Mouse (Mus musculus) CH12.LX (cell line): Measurements from ENCODE around the gene Rap1gds1. TPM values are rescaled to one million over a fixed set of nuclear protein-coding genes. Genes with fewer than 3 reads are reported as not detected.

ENCODE experiments used
- DNase-seq: peaks from one replicate; pipeline ENCODE4 v3.0.0-alpha.2; 2013; ENCODE audit errors: extremely low read depth
- H3K27ac ChIP-seq: 2 replicates; pipeline ENCODE4 v1.5.1; 2012; ENCODE audit warnings: low read depth, mild to moderate bottlenecking, control low read depth, moderate library complexity; ENCODE audit not compliant: insufficient read depth
- H3K27me3 ChIP-seq: replicated peaks from 2 replicates; pipeline ENCODE3; 2012; ENCODE audit warnings: inconsistent platforms
- H3K36me3 ChIP-seq, 2 experiments: replicated peaks in 1 of 2; 2 replicates each; pipeline versions ENCODE3 to v1.6.1; 2012; ENCODE audit warnings: inconsistent platforms in 1 of 2, low read length in 1 of 2, mild to moderate bottlenecking in 1 of 2, mixed read lengths in 1 of 2, moderate library complexity in 1 of 2; ENCODE audit not compliant: control insufficient read depth in 1 of 2, insufficient read depth in 1 of 2
- H3K4me1 ChIP-seq, 2 experiments: 2 replicates each; pipeline ENCODE4 v1.6.1; 2012; ENCODE audit warnings: inconsistent platforms in 1 of 2, moderate library complexity in 1 of 2; ENCODE audit not compliant: insufficient read depth in 2 of 2, control insufficient read depth in 1 of 2
- H3K4me2 ChIP-seq: 2 replicates; pipeline ENCODE4 v1.6.1; 2012; ENCODE audit warnings: low read depth, mild to moderate bottlenecking, control low read depth; ENCODE audit not compliant: poor library complexity, insufficient read depth, severe bottlenecking
- H3K4me3 ChIP-seq, 3 experiments: fragments of 150-350 bp in 1 of 3; sonication (generic) in 1 of 3; replicated peaks in 1 of 3; 2 replicates each; pipeline versions ENCODE3 to v1.5.1; 2011 to 2012; ENCODE audit warnings: low read depth in 2 of 3, low read length in 2 of 3, mild to moderate bottlenecking in 2 of 3, moderate library complexity in 2 of 3, control low read depth in 1 of 3, improper control_type of control experiment in 1 of 3, inconsistent platforms in 1 of 3, mixed read lengths in 1 of 3; ENCODE audit not compliant: poor library complexity in 1 of 3
- H3K79me2 ChIP-seq: replicated peaks from 2 replicates; pipeline ENCODE4 v1.6.1; 2012; ENCODE audit warnings: mild to moderate bottlenecking, moderate library complexity; ENCODE audit not compliant: control insufficient read depth, poor library complexity, insufficient read depth, severe bottlenecking; ENCODE audit errors: extremely low read depth
- H3K9ac ChIP-seq: 2 replicates; pipeline ENCODE4 v1.6.1; 2012; ENCODE audit warnings: low read depth, mild to moderate bottlenecking, control low read depth, moderate library complexity; ENCODE audit not compliant: insufficient read depth
- H3K9me3 ChIP-seq: replicated peaks from 2 replicates; pipeline ENCODE3; 2012; ENCODE audit warnings: low read length, inconsistent platforms, mixed read lengths
- BHLHE40 ChIP-seq: IDR thresholded peaks from 2 replicates; pipeline ENCODE4 v1.6.1; 2011; ENCODE audit warnings: mild to moderate bottlenecking, low read depth, low read length, improper control_type of control experiment
- CHD1 ChIP-seq: IDR thresholded peaks from 2 replicates; pipeline ENCODE4 v1.6.1; 2012; ENCODE audit warnings: low read depth, low read length, improper control_type of control experiment, inconsistent platforms
- CHD2 ChIP-seq: IDR thresholded peaks from 2 replicates; pipeline ENCODE4 v1.6.1; 2011; ENCODE audit warnings: low read length, improper control_type of control experiment
- CTCF ChIP-seq, 2 experiments: IDR thresholded peaks in 1 of 2; conservative IDR thresholded peaks in 1 of 2; 2 replicates each; pipeline ENCODE4 v1.5.1; 2011 to 2012; ENCODE audit warnings: low read depth in 2 of 2, low read length in 2 of 2, improper control_type of control experiment in 1 of 2, inconsistent platforms in 1 of 2, mild to moderate bottlenecking in 1 of 2, moderate library complexity in 1 of 2
- E2F4 ChIP-seq: IDR thresholded peaks from 2 replicates; pipeline ENCODE4 v1.6.1; 2011; ENCODE audit warnings: low read depth, low read length, improper control_type of control experiment; ENCODE audit not compliant: insufficient replicate concordance
- ELF1 ChIP-seq: IDR thresholded peaks from 2 replicates; pipeline ENCODE4 v1.6.1; 2014; ENCODE audit warnings: low read depth, mild to moderate bottlenecking, inconsistent platforms, low read length, improper control_type of control experiment
- EP300 ChIP-seq: IDR thresholded peaks from 2 replicates; pipeline ENCODE4 v1.6.1; 2011; ENCODE audit warnings: low read length, improper control_type of control experiment
- ETS1 ChIP-seq: conservative IDR thresholded peaks from 2 replicates; pipeline ENCODE4 v1.6.1; 2012; ENCODE audit warnings: low read depth, mild to moderate bottlenecking, inconsistent platforms, low read length, improper control_type of control experiment, moderate library complexity
- GABPA ChIP-seq: IDR thresholded peaks from 2 replicates; pipeline ENCODE4 v1.6.1; 2012; ENCODE audit warnings: low read depth, low read length, improper control_type of control experiment, inconsistent platforms; ENCODE audit not compliant: insufficient replicate concordance
- HCFC1 ChIP-seq: IDR thresholded peaks from 2 replicates; pipeline ENCODE4 v1.6.1; 2012; ENCODE audit warnings: low read depth, mild to moderate bottlenecking, inconsistent platforms, low read length, improper control_type of control experiment
- IRF4 ChIP-seq: IDR thresholded peaks from 2 replicates; pipeline ENCODE4 v1.6.1; 2014; ENCODE audit warnings: low read depth, mild to moderate bottlenecking, inconsistent platforms, low read length, improper control_type of control experiment
- JUN ChIP-seq: IDR thresholded peaks from 2 replicates; pipeline ENCODE4 v1.6.1; 2011; ENCODE audit warnings: low read depth, mild to moderate bottlenecking, low read length, improper control_type of control experiment, moderate library complexity; ENCODE audit not compliant: insufficient read depth
- JUND ChIP-seq: conservative IDR thresholded peaks from 2 replicates; pipeline ENCODE4 v1.6.1; 2011; ENCODE audit warnings: low read depth, low read length, improper control_type of control experiment
- KAT2A ChIP-seq: IDR thresholded peaks from 2 replicates; pipeline ENCODE4 v1.6.1; 2012; ENCODE audit warnings: low read length, improper control_type of control experiment, inconsistent platforms; ENCODE audit not compliant: insufficient replicate concordance
- MAFK ChIP-seq: IDR thresholded peaks from 2 replicates; pipeline ENCODE4 v1.6.1; 2011; ENCODE audit warnings: low read length, improper control_type of control experiment; ENCODE audit not compliant: insufficient replicate concordance
- MAX ChIP-seq: IDR thresholded peaks from 2 replicates; pipeline ENCODE4 v1.6.1; 2011; ENCODE audit warnings: low read length, improper control_type of control experiment
- MAZ ChIP-seq: IDR thresholded peaks from 2 replicates; pipeline ENCODE4 v1.6.1; 2012; ENCODE audit warnings: low read depth, mild to moderate bottlenecking, inconsistent platforms, low read length, improper control_type of control experiment, moderate library complexity
- MEF2A ChIP-seq: IDR thresholded peaks from 2 replicates; pipeline ENCODE4 v1.6.1; 2014; ENCODE audit warnings: low read depth, mild to moderate bottlenecking, inconsistent platforms, low read length, improper control_type of control experiment, borderline replicate concordance
- MXI1 ChIP-seq: IDR thresholded peaks from 2 replicates; pipeline ENCODE4 v1.6.1; 2011; ENCODE audit warnings: mild to moderate bottlenecking, low read depth, low read length, improper control_type of control experiment
- MYC ChIP-seq: IDR thresholded peaks from 2 replicates; pipeline ENCODE4 v1.6.1; 2011; ENCODE audit warnings: low read depth, mild to moderate bottlenecking, improper control_type of control experiment, low read length
- NELFE ChIP-seq: IDR thresholded peaks from 2 replicates; pipeline ENCODE4 v1.6.1; 2011; ENCODE audit warnings: low read depth, low read length, improper control_type of control experiment
- NRF1 ChIP-seq: IDR thresholded peaks from 2 replicates; pipeline ENCODE4 v1.6.1; 2014; ENCODE audit warnings: low read depth, mild to moderate bottlenecking, inconsistent platforms, low read length, improper control_type of control experiment, moderate library complexity
- PAX5 ChIP-seq: IDR thresholded peaks from 2 replicates; pipeline ENCODE4 v1.6.1; 2012; ENCODE audit warnings: low read length, inconsistent platforms, mixed read lengths
- POLR2A ChIP-seq: IDR thresholded peaks from 2 replicates; pipeline ENCODE4 v1.6.1; 2011; ENCODE audit warnings: low read depth, mild to moderate bottlenecking, improper control_type of control experiment, low read length
- POLR2AphosphoS2 ChIP-seq: IDR thresholded peaks from 2 replicates; pipeline ENCODE4 v1.6.1; 2011; ENCODE audit warnings: low read depth, low read length, improper control_type of control experiment
- RAD21 ChIP-seq: IDR thresholded peaks from 2 replicates; pipeline ENCODE4 v1.6.1; 2011; ENCODE audit warnings: low read depth, mild to moderate bottlenecking, low read length, improper control_type of control experiment, moderate library complexity
- RCOR1 ChIP-seq: conservative IDR thresholded peaks from 2 replicates; pipeline ENCODE4 v1.6.1; 2012; ENCODE audit warnings: low read depth, mild to moderate bottlenecking, inconsistent platforms, low read length, improper control_type of control experiment
- SIN3A ChIP-seq: IDR thresholded peaks from 2 replicates; pipeline ENCODE4 v1.6.1; 2012; ENCODE audit warnings: low read length, improper control_type of control experiment, inconsistent platforms
- SMC3 ChIP-seq: IDR thresholded peaks from 2 replicates; pipeline ENCODE4 v1.6.1; 2011; ENCODE audit warnings: low read depth, low read length, improper control_type of control experiment
- TBP ChIP-seq: conservative IDR thresholded peaks from 2 replicates; pipeline ENCODE4 v1.6.1; 2011; ENCODE audit warnings: low read depth, low read length, improper control_type of control experiment
- TCF12 ChIP-seq: IDR thresholded peaks from 2 replicates; pipeline ENCODE4 v1.6.1; 2014; ENCODE audit warnings: low read depth, mild to moderate bottlenecking, inconsistent platforms, low read length, improper control_type of control experiment
- UBTF ChIP-seq: IDR thresholded peaks from 2 replicates; pipeline ENCODE4 v1.6.1; 2012; ENCODE audit warnings: low read depth, mild to moderate bottlenecking, inconsistent platforms, low read length, improper control_type of control experiment, moderate library complexity
- USF1 ChIP-seq: IDR thresholded peaks from 2 replicates; pipeline ENCODE4 v1.6.1; 2014; ENCODE audit warnings: low read depth, mild to moderate bottlenecking, inconsistent platforms, low read length, improper control_type of control experiment
- USF2 ChIP-seq: conservative IDR thresholded peaks from 2 replicates; pipeline ENCODE4 v1.6.1; 2011; ENCODE audit warnings: low read depth, low read length, improper control_type of control experiment
- ZC3H11A ChIP-seq: IDR thresholded peaks from 2 replicates; pipeline ENCODE4 v1.6.1; 2012; ENCODE audit warnings: low read depth, mild to moderate bottlenecking, inconsistent platforms, low read length, improper control_type of control experiment
- ZKSCAN1 ChIP-seq: IDR thresholded peaks from 2 replicates; pipeline ENCODE4 v1.6.1; 2012; ENCODE audit warnings: low read depth, inconsistent platforms, low read length, improper control_type of control experiment, borderline replicate concordance
- ZMIZ1 ChIP-seq: IDR thresholded peaks from 2 replicates; pipeline ENCODE4 v1.6.1; 2012; ENCODE audit warnings: low read depth, mild to moderate bottlenecking, inconsistent platforms, low read length, improper control_type of control experiment
- ZNF384 ChIP-seq: IDR thresholded peaks from 2 replicates; pipeline ENCODE4 v1.6.1; 2012; ENCODE audit warnings: low read depth, low read length, improper control_type of control experiment, inconsistent platforms
- dilution Hi-C: fragments of 300-500 bp; cut with MboI; formaldehyde crosslinking; loops from 2 replicates; pipeline ENCODE4 v1.14.3; 2020; ENCODE audit warnings: low sequenced_read_pairs; ENCODE audit not compliant: extremely low pct_unique_long_range_greater_than_20kb, extremely low pct_ligation_motif_present
- in situ Hi-C: fragments of 300-500 bp; cut with MboI; formaldehyde crosslinking; loops from 3 replicates; pipeline ENCODE4 v1.14.3; 2019; ENCODE audit warnings: low sequenced_read_pairs, low pct_ligation_motif_present, low pct_unique_long_range_greater_than_20kb, mixed read lengths
- polyA plus RNA-seq: library from polyadenylated mRNA; unstranded; fragments of >175 nt; gene quantifications from 2 replicates; pipeline ENCODE4 v1.2.1, GENCODE M21; 2012; ENCODE audit warnings: low read depth; ENCODE audit not compliant: insufficient read length
- total RNA-seq, 2 experiments: library from RNA; depleted of rRNA; stranded (reverse); fragments of 300-350 nt in 1 of 2; fragments of >200 nt in 1 of 2; gene quantifications; 2 replicates each; pipeline ENCODE4 v1.2.3; 2012 to 2014

The Rap1gds1 gene
- total and polyA plus RNA-seq, 3 experiments: 24.4 to 36.7 (median 26.3) TPM

DNA sequence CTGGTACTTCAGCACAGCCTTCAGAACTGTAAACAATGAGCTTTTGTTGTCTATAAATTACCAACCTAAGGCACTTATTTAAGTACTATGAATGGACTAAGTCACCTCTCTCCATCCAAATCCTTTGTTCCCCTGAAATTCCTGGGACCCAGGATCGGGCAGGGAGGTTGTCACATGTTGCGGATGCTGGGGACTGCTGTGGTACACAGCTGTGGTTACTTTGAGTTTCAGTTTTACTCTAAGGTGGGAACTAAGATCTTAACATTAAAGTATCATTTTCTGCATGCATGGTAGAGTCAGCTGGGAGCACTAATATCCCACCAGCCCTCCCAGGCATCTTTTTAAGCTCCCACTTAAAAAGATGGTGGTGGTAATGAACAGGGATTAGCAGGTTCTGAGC is 165.7 kb downstream of the Rap1gds1 start:
- TF ChIP-seq EP300: peak; percentile 91
- peak; percentile 41 for TF ChIP-seq USF1
- no peak for TF ChIP-seq UBTF
- TF ChIP-seq ZMIZ1: no peak
- TF ChIP-seq MEF2A: peak; percentile 58; the same call in 1 of the 2 replicates
- 0 out of 2 replicates have a peak, but pooled peaks have one; percentile 43 for TF ChIP-seq MAZ
- TF ChIP-seq NRF1: no peak
- TF ChIP-seq JUND: peak; percentile 74
- no peak for TF ChIP-seq GABPA
- TF ChIP-seq ETS1: peak; percentile 69
- no peak for TF ChIP-seq TBP
- TF ChIP-seq ZKSCAN1: no peak
- peak; percentile 91 for TF ChIP-seq IRF4
- no peak for TF ChIP-seq ELF1
- peak; percentile 64; the same call in 1 of the 2 replicates for TF ChIP-seq MYC
- TF ChIP-seq KAT2A: no peak
- peak; percentile 63; the same call in 1 of the 2 replicates for TF ChIP-seq CHD2
- TF ChIP-seq USF2: no peak
- TF ChIP-seq CTCF (conservative IDR thresholded peaks at IDR 0.05 in 1 of 2, IDR thresholded peaks at IDR 0.05 in 1 of 2; ENCODE audit: low read depth in 2 of 2, low read length in 2 of 2): no peak
- TF ChIP-seq PAX5: no peak
- TF ChIP-seq HCFC1: no peak
- TF ChIP-seq RCOR1: peak; percentile 91; the same call in 1 of the 2 replicates
- no peak for TF ChIP-seq ZC3H11A
- TF ChIP-seq TCF12: peak; percentile 56; the same call in 1 of the 2 replicates
- no peak for TF ChIP-seq MXI1
- TF ChIP-seq NELFE: 0 out of 2 replicates have a peak, but pooled peaks have one; percentile 17
- TF ChIP-seq SIN3A: no peak
- 0 out of 2 replicates have a peak, but pooled peaks have one; percentile 11 for TF ChIP-seq ZNF384
- no peak for TF ChIP-seq POLR2AphosphoS2
- no peak for TF ChIP-seq POLR2A
- TF ChIP-seq RAD21: no peak; the same call in none of the 2 replicates
- TF ChIP-seq JUN: peak; percentile 37
- no peak; the same call in 1 of the 2 replicates for TF ChIP-seq SMC3
- TF ChIP-seq E2F4: 0 out of 2 replicates have a peak, but pooled peaks have one; percentile 30
- TF ChIP-seq BHLHE40: peak; percentile 86
- 0 out of 2 replicates have a peak, but pooled peaks have one; percentile 50 for TF ChIP-seq MAFK
- TF ChIP-seq MAX: peak; percentile 84
- no peak for TF ChIP-seq CHD1
- TF ChIP-seq, all 38 proteins: peak for 18
- Histone ChIP-seq H3K4me1 (peaks cover 9 to 14% of the 10 kb centered on the region in 2 experiments), H3K4me3 (no peak overlapping the region), H3K36me3 (peaks cover 0 to 4% of the 10 kb centered on the region in 2 experiments), H3K27me3 (no peaks in the 10 kb centered on the region), H3K4me2 (peak overlapping the region; percentile 23; the same call in 1 of the 2 replicates), H3K9me3 (no peaks in the 10 kb centered on the region), H3K27ac (no peak overlapping the region), H3K79me2 (no peaks in the 10 kb centered on the region), H3K9ac (no peak overlapping the region)
- dilution Hi-C loops: no loop called here
- DNase-seq: no peak
- in situ Hi-C loops: loop anchor here (25.0 kb wide), 1 partner anchor 297 kb away; no protein-coding TSS in a partner anchor
